Mouse (Mus musculus) frontal cortex, postnatal 10 days (tissue): ENCODE measurements around the gene Kcnk16.
A peak's percentile ranks its signal among the peaks of the same experiment; 100 is the strongest.
"Not testable (repeated sequence)": the region's sequence is repeated elsewhere in the genome, so short reads cannot be mapped to it uniquely, and the experiment has no call there.

Experiments used
- DNase-seq, 2 experiments: peaks; one replicate each; pipeline ENCODE4 v3.0.0; 2022; ENCODE audit warnings: low spot score in 2 of 2, mixed read lengths in 1 of 2

Gene Kcnk16

GRCm38 (mm10) chr14:20269082-20269809 lies at the start of gene Kcnk16:
Gene Kcnk16 (minus strand): TSS chr14:20269199.
- no peak for DNase-seq

GRCm38 (mm10) chr14:20315137-20315536 lies 46.1 kb upstream of the Kcnk16 start:
- no peak for DNase-seq

- DNase-seq = not testable (repeated sequence)
Observed at GRCm38 (mm10) chr14:20305085-20305484, 36.1 kb upstream of the Kcnk16 start.

GRCm38 (mm10) chr14:20298131-20298530 lies 29.1 kb upstream of the Kcnk16 start:
- DNase-seq = no peak

- no peak for DNase-seq
Observed at GRCm38 (mm10) chr14:20297616-20298015, 28.6 kb upstream of the Kcnk16 start.

- no peak for DNase-seq
Observed at GRCm38 (mm10) chr14:20294947-20295346, 25.9 kb upstream of the Kcnk16 start.

GRCm38 (mm10) chr14:20294117-20294892 lies 25.3 kb upstream of the Kcnk16 start, which contains the start of gene Nudt13:
Gene Nudt13 (plus strand): TSS chr14:20294697.
- DNase-seq = peak; percentile 81 to 83

GRCm38 (mm10) chr14:20291391-20291790 lies 22.4 kb upstream of the Kcnk16 start:
- no peak for DNase-seq

GRCm38 (mm10) chr14:20268421-20268820 lies 578 bp downstream of the Kcnk16 start:
- DNase-seq = no peak

- DNase-seq = no peak
Observed at GRCm38 (mm10) chr14:20262346-20262745, 6.7 kb downstream of the Kcnk16 start.

GRCm38 (mm10) chr14:20258185-20259113 lies 10.6 kb downstream of the Kcnk16 start:
- DNase-seq = peak; percentile 32 to 79

- DNase-seq = peak in 1 of 2 experiments; percentile 29
Observed at GRCm38 (mm10) chr14:20250237-20251171, 18.5 kb downstream of the Kcnk16 start.

GRCm38 (mm10) chr14:20248001-20248400 lies 21.0 kb downstream of the Kcnk16 start:
- no peak for DNase-seq

GRCm38 (mm10) chr14:20246811-20247266 lies 22.2 kb downstream of the Kcnk16 start:
- no peak for DNase-seq

GRCm38 (mm10) chr14:20245861-20246260 lies 23.1 kb downstream of the Kcnk16 start:
- DNase-seq = no peak

- no peak for DNase-seq
Observed at GRCm38 (mm10) chr14:20245318-20245717, 23.7 kb downstream of the Kcnk16 start.

GRCm38 (mm10) chr14:20243158-20243557 lies 25.8 kb downstream of the Kcnk16 start:
- no peak for DNase-seq

GRCm38 (mm10) chr14:20242454-20242853 lies 26.5 kb downstream of the Kcnk16 start:
- no peak for DNase-seq

- DNase-seq = no peak
Observed at GRCm38 (mm10) chr14:20234403-20234802, 34.6 kb downstream of the Kcnk16 start.
